Mouse (Mus musculus): ENCODE measurements around the gene Dcxr.
"Not testable (repeated sequence)": the region's sequence is repeated elsewhere in the genome, so short reads cannot be mapped to it uniquely, and the experiment has no call there.

Gene Dcxr

GRCm38 (mm10) chr11:120707969-120708368, 19.1 kb downstream of the Dcxr start:
- no peak for DNase-seq (ENCODE audit: low read depth, low spot score)

- DNase-seq (ENCODE audit: low read depth, low spot score) = peak; percentile 64
Measured at GRCm38 (mm10) chr11:120707225-120707624, 19.9 kb downstream of the Dcxr start.

DNA sequence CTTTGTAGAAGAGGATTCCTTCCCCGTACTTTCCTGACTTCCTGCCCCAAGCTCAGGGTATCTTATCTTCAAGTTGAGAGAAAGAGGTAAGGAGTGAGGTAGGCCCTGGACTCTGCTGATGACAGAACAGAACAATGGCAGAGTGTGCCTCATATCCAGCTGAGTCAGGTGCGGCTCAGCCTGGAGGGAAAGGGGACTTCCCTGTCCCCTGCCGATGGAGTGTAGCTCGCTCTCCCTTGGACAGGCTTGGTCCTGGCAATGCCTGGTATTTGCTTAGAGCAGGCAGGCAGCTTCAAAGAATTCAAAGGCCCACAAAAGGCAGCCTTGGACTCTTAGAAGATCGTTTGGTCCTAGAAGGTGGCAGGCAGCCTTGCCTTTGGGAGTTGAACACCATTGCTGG, 21.0 kb downstream of the Dcxr start:
- DNase-seq (ENCODE audit: low read depth, low spot score) = no peak

- DNase-seq (ENCODE audit: low read depth, low spot score) = no peak
Measured at GRCm38 (mm10) chr11:120704486-120705325, 22.4 kb downstream of the Dcxr start.

DNA sequence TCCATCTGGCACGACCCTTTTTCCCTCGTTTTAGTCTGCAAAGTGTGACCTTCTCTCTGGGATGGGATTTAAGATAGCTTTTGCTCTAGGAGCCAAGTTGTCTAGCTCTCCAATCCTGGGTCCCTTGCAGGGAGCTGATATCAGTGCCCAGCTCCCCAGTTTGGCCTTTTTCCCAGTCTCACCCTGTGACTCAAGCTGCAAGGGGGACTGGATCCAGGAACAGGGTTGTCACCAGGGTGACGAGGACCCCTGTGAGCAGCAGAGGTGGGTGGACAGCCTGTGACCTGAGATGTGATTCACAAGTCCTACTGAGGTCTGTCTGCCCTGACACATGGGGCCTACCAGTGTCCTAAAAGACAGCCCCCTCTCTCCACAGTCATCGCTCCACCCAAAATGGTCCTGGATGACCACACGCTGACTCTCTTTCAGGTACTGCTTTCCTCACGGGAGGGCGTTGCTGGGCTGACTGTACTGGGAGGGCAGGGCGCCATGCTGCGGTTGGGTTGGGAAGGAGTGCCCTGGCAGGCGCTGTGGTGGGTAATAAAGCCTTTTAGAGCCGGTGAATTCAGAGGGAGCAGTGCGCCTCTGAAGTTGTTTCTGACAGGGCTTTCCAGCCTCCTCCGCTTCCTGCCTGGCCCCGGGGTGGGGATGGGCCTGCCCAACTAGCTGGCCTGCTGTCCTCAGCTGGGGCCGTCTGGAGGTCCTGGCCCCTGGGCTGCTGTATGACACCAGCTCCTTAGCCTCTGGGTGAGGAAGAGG, 23.2 kb downstream of the Dcxr start:
- DNase-seq (ENCODE audit: low read depth, low spot score) = no peak

GRCm38 (mm10) chr11:120697741-120698140, 29.3 kb downstream of the Dcxr start:
- no peak for DNase-seq (ENCODE audit: low read depth, low spot score)

DNA sequence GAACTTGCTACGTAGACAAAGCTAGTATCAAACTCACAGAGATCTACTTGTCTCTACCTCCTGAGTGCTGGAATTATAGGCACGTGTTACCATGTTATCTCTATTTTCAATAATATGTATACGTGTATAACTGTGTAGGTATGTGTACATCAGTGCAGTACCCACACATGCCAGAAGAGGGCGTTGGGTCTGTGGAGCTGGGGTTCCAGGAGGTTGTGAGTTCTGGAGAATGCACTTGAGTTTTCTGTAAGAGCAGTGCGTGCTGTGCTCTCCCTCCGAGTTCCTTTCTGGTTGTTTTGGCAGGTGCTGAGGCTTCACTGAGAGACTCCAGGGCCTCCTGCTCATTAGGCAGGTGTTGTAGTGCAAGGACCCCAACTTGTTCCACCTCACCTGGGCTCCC, 30.5 kb downstream of the Dcxr start:
- DNase-seq (ENCODE audit: low read depth, low spot score) = no peak

GRCm38 (mm10) chr11:120695641-120696040, 31.4 kb downstream of the Dcxr start:
- DNase-seq (ENCODE audit: low read depth, low spot score) = peak; percentile 77

- DNase-seq (ENCODE audit: low read depth, low spot score) = peak; percentile 77
Measured at GRCm38 (mm10) chr11:120695184-120695583, 31.9 kb downstream of the Dcxr start.

- DNase-seq (ENCODE audit: low read depth, low spot score) = no peak
Measured at GRCm38 (mm10) chr11:120693461-120693860, 33.6 kb downstream of the Dcxr start.

GRCm38 (mm10) chr11:120692471-120693011, 34.5 kb downstream of the Dcxr start:
- DNase-seq (ENCODE audit: low read depth, low spot score) = no peak

DNA sequence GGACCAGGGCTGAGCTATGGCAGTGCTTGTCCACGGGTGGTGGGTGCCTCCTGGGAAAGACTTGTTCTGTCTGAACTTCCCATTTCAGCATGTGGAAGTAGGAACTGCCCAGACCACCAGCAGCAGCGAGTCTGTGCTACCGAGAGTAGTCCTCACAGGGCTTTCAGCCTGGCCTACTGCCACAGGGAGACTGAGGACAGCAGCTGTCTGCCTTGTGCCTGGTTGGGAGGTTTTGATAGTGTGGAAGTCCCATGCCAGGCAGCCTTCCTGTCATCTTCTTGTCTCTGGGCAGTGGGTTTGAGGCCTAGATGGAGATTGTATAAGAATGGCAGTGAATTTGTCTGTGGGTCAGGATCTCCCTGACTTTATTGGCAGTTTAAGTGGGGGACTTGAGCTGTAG, 37.7 kb downstream of the Dcxr start:
- no peak for DNase-seq (ENCODE audit: low read depth, low spot score)

- DNase-seq (ENCODE audit: low read depth, low spot score) = no peak
Measured at GRCm38 (mm10) chr11:120686650-120687272, 40.3 kb downstream of the Dcxr start.

GRCm38 (mm10) chr11:120684660-120685059, 42.4 kb downstream of the Dcxr start:
- DNase-seq (ENCODE audit: low read depth, low spot score) = no peak

DNA sequence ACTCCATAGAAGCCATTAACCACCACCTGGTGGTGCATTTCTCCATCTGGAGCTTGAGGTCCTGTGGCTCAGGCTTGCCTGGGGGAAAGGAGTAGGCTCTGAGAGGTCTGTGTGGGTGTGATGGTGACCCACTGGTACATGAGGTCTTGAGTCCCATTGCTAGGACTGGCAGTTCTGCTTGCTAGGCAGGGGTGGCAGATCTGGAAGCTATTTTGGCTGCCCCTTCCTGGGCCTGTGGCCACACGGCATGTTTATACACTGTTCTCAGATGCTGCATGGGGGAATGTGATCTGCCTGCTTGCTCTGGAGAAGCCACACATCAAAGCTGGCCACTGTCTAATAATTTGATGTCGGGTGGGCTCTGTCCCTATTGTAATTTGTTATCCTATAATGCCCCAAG, 43.0 kb downstream of the Dcxr start:
- no peak for DNase-seq (ENCODE audit: low read depth, low spot score)

DNA sequence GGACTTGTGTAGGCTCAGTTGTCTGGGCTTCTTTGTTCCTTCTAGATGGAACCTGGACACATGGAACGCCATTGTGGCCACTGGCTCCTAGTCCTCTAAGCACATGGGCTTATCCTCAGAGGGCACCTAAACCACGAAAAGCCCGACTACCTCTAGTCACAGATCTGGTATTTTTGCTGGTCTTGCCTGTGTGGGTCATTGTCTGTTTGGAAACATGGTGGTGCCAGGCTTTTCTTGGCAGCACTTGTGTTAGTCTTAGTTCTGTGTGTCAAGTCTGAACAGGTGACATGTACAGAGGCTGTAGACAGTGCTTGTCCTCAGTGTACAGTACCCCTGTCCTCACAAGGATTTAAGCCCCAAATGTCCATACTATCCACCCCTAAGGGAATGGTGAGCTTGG, 43.5 kb downstream of the Dcxr start:
- no peak for DNase-seq (ENCODE audit: low read depth, low spot score)

GRCm38 (mm10) chr11:120682683-120683082, 44.4 kb downstream of the Dcxr start:
- DNase-seq (ENCODE audit: low read depth, low spot score) = no peak

DNA sequence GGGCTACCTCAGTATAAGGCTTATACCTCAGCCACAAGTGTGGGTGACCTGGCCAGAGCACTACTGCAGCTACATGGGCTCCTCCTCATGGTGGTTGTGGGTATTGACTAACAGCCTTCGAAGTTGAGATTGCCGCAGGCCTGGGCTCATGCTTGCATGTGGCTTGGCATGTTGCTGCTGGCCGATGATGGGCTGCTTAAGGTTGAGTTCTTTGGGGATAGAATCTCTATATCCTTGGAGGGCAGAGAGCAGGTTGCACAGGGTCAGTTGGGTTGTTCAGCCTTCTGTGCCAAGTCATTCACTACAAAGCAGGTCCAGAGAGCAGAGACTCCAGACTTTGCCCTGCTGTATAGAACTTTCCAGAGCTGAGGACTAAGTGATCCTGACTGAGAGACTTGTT, 47.2 kb downstream of the Dcxr start:
- DNase-seq (ENCODE audit: low read depth, low spot score) = no peak

DNA sequence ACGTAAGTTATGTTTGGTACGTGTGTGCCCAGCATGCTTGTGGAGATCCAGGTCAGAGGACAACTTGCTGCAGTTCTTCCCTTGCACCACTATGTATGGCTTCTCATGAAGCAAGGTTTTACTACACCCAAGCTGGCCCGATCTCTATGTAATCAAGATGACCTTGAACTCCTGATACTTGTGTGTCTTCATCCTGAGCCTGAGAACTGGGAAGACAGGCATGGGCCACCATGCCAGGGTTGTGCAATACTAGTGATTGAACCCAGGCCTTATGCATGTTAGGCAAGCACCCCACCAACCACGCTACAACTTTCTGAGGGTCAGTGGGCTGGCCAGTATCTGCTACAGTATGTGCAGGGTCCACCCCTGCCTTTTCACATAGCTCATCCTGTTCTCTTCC, 50.1 kb downstream of the Dcxr start:
- no peak for DNase-seq (ENCODE audit: low read depth, low spot score)

GRCm38 (mm10) chr11:120675875-120676274, 51.2 kb downstream of the Dcxr start:
- DNase-seq (ENCODE audit: low read depth, low spot score) = not testable (repeated sequence)

All from forelimb bud, embryonic 11.5 days (tissue).